Mouse (Mus musculus) spleen, postnatal 0 days (tissue): ENCODE measurements around the gene Lrrk1. TPM values are rescaled to one million over a fixed set of nuclear protein-coding genes. Genes with fewer than 3 reads are reported as not detected.

Experiments
- polyA plus RNA-seq: library from polyadenylated mRNA; unstranded; fragments of >200 nt; fragmentation: Nextera tagmentation; extraction: Ambion mirVana; gene quantifications from 2 replicates; pipeline ENCODE4 v1.2.1, GENCODE M21; 2015

The Lrrk1 gene
- 8.4 and 9.5 TPM in 2 replicates for polyA plus RNA-seq

GRCm38 (mm10) chr7:66387813-66388521 is at the start of gene Lrrk1:
Lrrk1 (minus strand) TSS chr7:66388350.

GRCm38 (mm10) chr7:66427437-66428161 is 39.4 kb upstream of the Lrrk1 start, which contains the start of gene Aldh1a3:
Aldh1a3 (minus strand) TSS chr7:66427517.

GRCm38 (mm10) chr7:66365904-66366303 is 22.2 kb downstream of the Lrrk1 start, which contains the start of gene Gm10974:
Gm10974 (plus strand) TSS chr7:66365905.

Other genes starting within 250 kb of the Lrrk1 start
- gene Gm10974, start 22.4 kb downstream of the Lrrk1 start, polyA plus RNA-seq = not detected in 2 replicates
- gene Aldh1a3, start 39.2 kb upstream of the Lrrk1 start, polyA plus RNA-seq = 2.7 TPM in 2 replicates